Mouse (Mus musculus): Measurements from ENCODE around the gene Fgr. TPM values are rescaled to one million over a fixed set of nuclear protein-coding genes. Genes with fewer than 3 reads are reported as not detected.

Fgr gene
- total and polyA plus RNA-seq, 3 experiments, result 0.04 to 0.24 (median 0.13) TPM

DNA sequence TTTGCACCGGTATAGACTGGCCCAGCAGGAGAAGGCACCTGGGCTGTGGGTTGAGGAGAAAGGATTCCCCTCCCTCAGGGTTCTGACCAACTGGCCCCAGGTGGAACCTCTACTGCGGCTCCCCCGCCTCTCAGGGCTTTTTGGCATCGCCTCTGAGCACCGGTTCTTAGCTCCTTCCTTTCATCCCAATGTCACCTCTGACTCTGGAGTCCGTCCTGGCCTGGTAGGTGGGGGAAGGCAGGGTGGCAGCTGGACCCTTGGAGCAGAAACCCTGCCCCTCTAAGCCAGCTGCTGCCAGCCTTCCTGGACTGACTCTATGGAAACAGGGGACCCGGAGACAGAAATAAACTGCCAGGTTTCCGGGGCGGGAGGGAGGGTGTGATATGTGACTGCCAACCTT lies 63.4 kb downstream of the Fgr start:
- peaks cover 0 to 87% of the 10 kb centered on the region in 2 experiments for H3K36me3 ChIP-seq (replicated peaks in 1 of 2; ENCODE audit: control insufficient read depth in 1 of 2, insufficient read depth in 1 of 2, low read length in 1 of 2)

DNA sequence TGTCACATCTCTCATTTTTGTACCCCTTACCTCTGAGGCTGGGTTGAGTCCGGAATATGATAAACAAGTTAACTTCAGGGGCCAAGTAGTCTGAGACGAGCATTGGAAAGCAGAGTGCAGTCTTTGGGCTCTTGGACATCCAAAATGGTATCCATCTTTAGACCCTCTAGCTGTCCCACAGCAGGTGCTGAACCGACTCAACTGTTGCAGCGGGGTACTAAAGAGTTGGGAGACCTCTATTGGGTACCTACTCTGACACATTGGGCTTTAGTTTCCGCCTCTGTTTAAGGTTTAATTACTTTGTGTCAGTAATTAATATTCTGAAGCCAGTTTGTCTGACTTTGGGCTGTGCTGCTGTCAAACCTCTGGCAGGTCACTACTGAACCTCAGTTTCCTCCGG lies 63.9 kb downstream of the Fgr start:
- Histone ChIP-seq H3K9ac (ENCODE audit: insufficient read depth, low read depth) (no peak overlapping the region), H3K4me1 (ENCODE audit: control insufficient read depth in 1 of 2, insufficient read depth in 2 of 2) (peaks cover 0 to 25% of the 10 kb centered on the region in 2 experiments; a peak in 2 of 4 replicates), H3K36me3 (replicated peaks in 1 of 2; ENCODE audit: control insufficient read depth in 1 of 2, insufficient read depth in 1 of 2, low read length in 1 of 2) (peaks cover 0 to 86% of the 10 kb centered on the region in 2 experiments), H3K4me2 (ENCODE audit: insufficient read depth, low read depth, poor library complexity, severe bottlenecking) (no peak overlapping the region), H3K4me3 (replicated peaks in 1 of 3; ENCODE audit: low read depth in 2 of 3, low read length in 2 of 3, poor library complexity in 1 of 3) (no peak overlapping the region), H3K27ac (ENCODE audit: insufficient read depth, low read depth) (no peak overlapping the region), H3K27me3 (replicated peaks) (no peaks in the 10 kb centered on the region), H3K9me3 (replicated peaks; ENCODE audit: low read length) (peaks cover 7% of the 10 kb centered on the region), H3K79me2 (replicated peaks; ENCODE audit: control insufficient read depth, extremely low read depth, insufficient read depth, poor library complexity, severe bottlenecking) (no peaks in the 10 kb centered on the region)
- dilution Hi-C loops (cut with MboI; ENCODE audit: extremely low pct_ligation_motif_present, extremely low pct_unique_long_range_greater_than_20kb, low sequenced_read_pairs), result no loop called here
- no peak for DNase-seq (ENCODE audit: extremely low read depth)
- TF ChIP-seq MXI1 (IDR thresholded peaks at IDR 0.05; ENCODE audit: low read depth, low read length) (no peak), CHD1 (IDR thresholded peaks at IDR 0.05; ENCODE audit: low read depth, low read length) (no peak), MAX (IDR thresholded peaks at IDR 0.05; ENCODE audit: low read length) (no peak), E2F4 (IDR thresholded peaks at IDR 0.05; ENCODE audit: insufficient replicate concordance, low read depth, low read length) (no peak), ZMIZ1 (IDR thresholded peaks at IDR 0.05; ENCODE audit: low read depth, low read length) (no peak), HCFC1 (IDR thresholded peaks at IDR 0.05; ENCODE audit: low read depth, low read length) (no peak), POLR2AphosphoS2 (IDR thresholded peaks at IDR 0.05; ENCODE audit: low read depth, low read length) (no peak), CTCF (conservative IDR thresholded peaks at IDR 0.05 in 1 of 2, IDR thresholded peaks at IDR 0.05 in 1 of 2; ENCODE audit: low read depth in 2 of 2, low read length in 2 of 2) (no peak), JUN (IDR thresholded peaks at IDR 0.05; ENCODE audit: insufficient read depth, low read depth, low read length) (no peak), NELFE (IDR thresholded peaks at IDR 0.05; ENCODE audit: low read depth, low read length) (no peak), ZC3H11A (IDR thresholded peaks at IDR 0.05; ENCODE audit: low read depth, low read length) (no peak), RCOR1 (conservative IDR thresholded peaks at IDR 0.05; ENCODE audit: low read depth, low read length) (no peak), SMC3 (IDR thresholded peaks at IDR 0.05; ENCODE audit: low read depth, low read length) (no peak), IRF4 (IDR thresholded peaks at IDR 0.05; ENCODE audit: low read depth, low read length) (no peak), BHLHE40 (IDR thresholded peaks at IDR 0.05; ENCODE audit: low read depth, low read length) (no peak), KAT2A (IDR thresholded peaks at IDR 0.05; ENCODE audit: insufficient replicate concordance, low read length) (no peak), USF1 (IDR thresholded peaks at IDR 0.05; ENCODE audit: low read depth, low read length) (no peak), CHD2 (IDR thresholded peaks at IDR 0.05; ENCODE audit: low read length) (no peak), SIN3A (IDR thresholded peaks at IDR 0.05; ENCODE audit: low read length) (no peak), MYC (IDR thresholded peaks at IDR 0.05; ENCODE audit: low read depth, low read length) (no peak)
- in situ Hi-C loops (cut with MboI; ENCODE audit: low pct_ligation_motif_present, low pct_unique_long_range_greater_than_20kb, low sequenced_read_pairs), result no loop called here

More for the DNA sequence above, 63.4 kb downstream of the Fgr start:
- TF ChIP-seq CHD2 (IDR thresholded peaks at IDR 0.05; ENCODE audit: low read length), result no peak
- no peak for TF ChIP-seq ZKSCAN1 (IDR thresholded peaks at IDR 0.05; ENCODE audit: borderline replicate concordance, low read depth, low read length)
- TF ChIP-seq JUND (conservative IDR thresholded peaks at IDR 0.05; ENCODE audit: low read depth, low read length), result no peak
- no peak for TF ChIP-seq USF1 (IDR thresholded peaks at IDR 0.05; ENCODE audit: low read depth, low read length)
- TF ChIP-seq CTCF (conservative IDR thresholded peaks at IDR 0.05 in 1 of 2, IDR thresholded peaks at IDR 0.05 in 1 of 2; ENCODE audit: low read depth in 2 of 2, low read length in 2 of 2), result no peak
- no peak for TF ChIP-seq MXI1 (IDR thresholded peaks at IDR 0.05; ENCODE audit: low read depth, low read length)
- TF ChIP-seq PAX5 (IDR thresholded peaks at IDR 0.05; ENCODE audit: low read length), result no peak
- no peak for TF ChIP-seq JUN (IDR thresholded peaks at IDR 0.05; ENCODE audit: insufficient read depth, low read depth, low read length)
- TF ChIP-seq ELF1 (IDR thresholded peaks at IDR 0.05; ENCODE audit: low read depth, low read length), result no peak
- TF ChIP-seq TBP (conservative IDR thresholded peaks at IDR 0.05; ENCODE audit: low read depth, low read length), result no peak
- in situ Hi-C loops (cut with MboI; ENCODE audit: low pct_ligation_motif_present, low pct_unique_long_range_greater_than_20kb, low sequenced_read_pairs), result no loop called here
- Histone ChIP-seq H3K27ac (ENCODE audit: insufficient read depth, low read depth) (no peak overlapping the region), H3K79me2 (replicated peaks; ENCODE audit: control insufficient read depth, extremely low read depth, insufficient read depth, poor library complexity, severe bottlenecking) (no peaks in the 10 kb centered on the region), H3K4me1 (ENCODE audit: control insufficient read depth in 1 of 2, insufficient read depth in 2 of 2) (peaks cover 0 to 25% of the 10 kb centered on the region in 2 experiments; a peak in 2 of 4 replicates), H3K27me3 (replicated peaks) (no peaks in the 10 kb centered on the region), H3K9ac (ENCODE audit: insufficient read depth, low read depth) (no peak overlapping the region), H3K9me3 (replicated peaks; ENCODE audit: low read length) (peaks cover 7% of the 10 kb centered on the region), H3K4me3 (replicated peaks in 1 of 3; ENCODE audit: low read depth in 2 of 3, low read length in 2 of 3, poor library complexity in 1 of 3) (no peak overlapping the region), H3K4me2 (ENCODE audit: insufficient read depth, low read depth, poor library complexity, severe bottlenecking) (no peak overlapping the region)
- no peak for DNase-seq (ENCODE audit: extremely low read depth)
- dilution Hi-C loops (cut with MboI; ENCODE audit: extremely low pct_ligation_motif_present, extremely low pct_unique_long_range_greater_than_20kb, low sequenced_read_pairs), result no loop called here
